Mouse (Mus musculus) heart, embryonic 11.5 days (tissue): ENCODE data around the gene Ankrd24. TPM values are rescaled to one million over a fixed set of nuclear protein-coding genes. Genes with fewer than 3 reads are reported as not detected.
A peak's percentile ranks its signal among the peaks of the same experiment; 100 is the strongest.

Experiments
- ATAC-seq: fragments of 200-750 bp; cut with Nextera tagmentation; replicated peaks from 2 replicates; pipeline ENCODE4 v1.8.0; 2017; ENCODE audit warnings: moderate library complexity; ENCODE audit not compliant: insufficient number of reproducible peaks, low FRiP score, low TSS enrichment
- H3K27ac ChIP-seq: fragments of 300-500 bp; sonication (generic); 2 replicates; pipeline ENCODE4 v1.5.1; 2014; ENCODE audit warnings: mild to moderate bottlenecking, low read depth, low read length
- H3K27me3 ChIP-seq: fragments of 300-500 bp; sonication (generic); 2 replicates; pipeline ENCODE4 v1.6.1; 2014; ENCODE audit warnings: mild to moderate bottlenecking, low read length, mixed read lengths; ENCODE audit not compliant: control insufficient read depth, insufficient read depth
- H3K36me3 ChIP-seq: fragments of 300-500 bp; sonication (generic); 2 replicates; pipeline ENCODE4 v1.6.1; 2014; ENCODE audit warnings: mild to moderate bottlenecking, low read length, moderate library complexity, mixed read lengths; ENCODE audit not compliant: control insufficient read depth, insufficient read depth
- H3K4me1 ChIP-seq: fragments of 300-500 bp; sonication (generic); 2 replicates; pipeline ENCODE4 v1.6.1; 2014; ENCODE audit warnings: low read length; ENCODE audit not compliant: control insufficient read depth, insufficient read depth
- H3K4me2 ChIP-seq: fragments of 300-500 bp; sonication (generic); 2 replicates; pipeline ENCODE4 v1.6.1; 2014; ENCODE audit warnings: mild to moderate bottlenecking, moderate library complexity
- H3K4me3 ChIP-seq: fragments of 300-500 bp; sonication (generic); 2 replicates; pipeline ENCODE4 v1.5.1; 2014; ENCODE audit warnings: low read depth, low read length
- H3K9ac ChIP-seq: fragments of 300-500 bp; sonication (generic); 2 replicates; pipeline ENCODE4 v1.6.1; 2014; ENCODE audit warnings: mild to moderate bottlenecking, low read depth, low read length, moderate library complexity
- H3K9me3 ChIP-seq: fragments of 300-500 bp; sonication (generic); replicated peaks from 2 replicates; pipeline ENCODE4 v1.6.1; 2016; ENCODE audit warnings: low read length; ENCODE audit not compliant: control insufficient read depth
- WGBS: fragments of 180-500 bp; shearing (Covaris S2); extraction: QIAGEN DNeasy Blood & Tissue Kit; methylation state at CpG from one replicate; pipeline ENCODE4 v1.1.7; 2014; ENCODE audit not compliant: insufficient replicate concordance; 5-methylcytosine and 5-hydroxymethylcytosine counted together
- polyA plus RNA-seq: library from polyadenylated mRNA; unstranded; fragments of >200 nt; fragmentation: Nextera tagmentation; extraction: Ambion mirVana; gene quantifications from 2 replicates; pipeline ENCODE4 v1.2.1, GENCODE M21; 2014

Ankrd24 gene
- 7.2 and 8.1 TPM in 2 replicates for polyA plus RNA-seq

- Histone ChIP-seq H3K9ac (peak within 1 kb of the TSS; percentile 86), H3K9me3 (no peaks in the 10 kb centered on the region), H3K27ac (peak within 1 kb of the TSS; percentile 91), H3K4me3 (peak within 1 kb of the TSS; percentile 74), H3K4me1 (peaks cover 8% of the 10 kb centered on the region), H3K4me2 (peak within 1 kb of the TSS; percentile 93), H3K27me3 (no peaks in the 10 kb centered on the region), H3K36me3 (0 out of 2 replicates have a peak, but pooled peaks cover 6% of the 10 kb centered on the region)
- no peak for ATAC-seq
- WGBS, result 76% methylated on average over 16 of the region's 16 CpGs
Measured at GRCm38 (mm10) chr10:81628390-81628789, at the start of gene Ankrd24. Gene Ankrd24, plus strand, starts transcription at chr10:81628540.

GRCm38 (mm10) chr10:81579967-81580366, 48.4 kb upstream of the Ankrd24 start:
- Histone ChIP-seq H3K9ac (no peak overlapping the region), H3K4me1 (peaks cover 10% of the 10 kb centered on the region), H3K27ac (no peak overlapping the region), H3K4me3 (no peak overlapping the region), H3K9me3 (no peaks in the 10 kb centered on the region), H3K4me2 (no peak overlapping the region), H3K27me3 (peaks cover 9% of the 10 kb centered on the region; the same call in 1 of the 2 replicates), H3K36me3 (peaks cover 2% of the 10 kb centered on the region; the same call in 1 of the 2 replicates)
- WGBS, result 72% methylated on average over 4 of the region's 4 CpGs
- ATAC-seq, result no peak

- 51% methylated on average over 25 of the region's 25 CpGs for WGBS
- ATAC-seq, result no peak
- Histone ChIP-seq H3K4me1 (peaks cover 10% of the 10 kb centered on the region), H3K4me2 (peak overlapping the region; percentile 31), H3K4me3 (no peak overlapping the region), H3K9ac (no peak overlapping the region), H3K27ac (no peak overlapping the region), H3K9me3 (no peaks in the 10 kb centered on the region), H3K36me3 (peaks cover 8% of the 10 kb centered on the region; the same call in 1 of the 2 replicates), H3K27me3 (peaks cover 9% of the 10 kb centered on the region; the same call in 1 of the 2 replicates)
Measured at GRCm38 (mm10) chr10:81580441-81581070, 47.8 kb upstream of the Ankrd24 start.

GRCm38 (mm10) chr10:81583347-81583746, 45.0 kb upstream of the Ankrd24 start:
- peaks cover 5% of the 10 kb centered on the region; the same call in 1 of the 2 replicates for H3K4me1 ChIP-seq
- WGBS, result 51% methylated on average over 6 of the region's 6 CpGs
- H3K9ac ChIP-seq, result no peak overlapping the region
- H3K9me3 ChIP-seq, result no peaks in the 10 kb centered on the region
- H3K36me3 ChIP-seq, result peaks cover 14% of the 10 kb centered on the region
- ATAC-seq, result no peak
- no peak overlapping the region for H3K4me2 ChIP-seq
- H3K27ac ChIP-seq, result no peak overlapping the region
- H3K4me3 ChIP-seq, result no peak overlapping the region
- H3K27me3 ChIP-seq, result peaks cover 18% of the 10 kb centered on the region

- H3K36me3 ChIP-seq, result peaks cover 15% of the 10 kb centered on the region
- H3K4me1 ChIP-seq, result no peaks in the 10 kb centered on the region
- WGBS, result 57% methylated on average over 7 of the region's 7 CpGs
- ATAC-seq, result no peak
- no peak overlapping the region for H3K4me3 ChIP-seq
- no peak overlapping the region for H3K4me2 ChIP-seq
- no peaks in the 10 kb centered on the region for H3K9me3 ChIP-seq
- H3K27ac ChIP-seq, result no peak overlapping the region
- H3K9ac ChIP-seq, result no peak overlapping the region
- peaks cover 28% of the 10 kb centered on the region for H3K27me3 ChIP-seq
Measured at GRCm38 (mm10) chr10:81588739-81589138, 39.6 kb upstream of the Ankrd24 start.

GRCm38 (mm10) chr10:81591846-81592245, 36.5 kb upstream of the Ankrd24 start:
- H3K9ac ChIP-seq, result no peak overlapping the region
- WGBS, result 56% methylated on average over 9 of the region's 9 CpGs

GRCm38 (mm10) chr10:81592631-81593030, 35.7 kb upstream of the Ankrd24 start:
- Histone ChIP-seq H3K4me3 (no peak overlapping the region), H3K4me2 (no peak overlapping the region), H3K9me3 (no peaks in the 10 kb centered on the region), H3K4me1 (peaks cover 23% of the 10 kb centered on the region), H3K27ac (no peak overlapping the region), H3K36me3 (peaks cover 7% of the 10 kb centered on the region), H3K27me3 (peaks cover 27% of the 10 kb centered on the region), H3K9ac (no peak overlapping the region)
- 73% methylated on average over 7 of the region's 7 CpGs for WGBS
- no peak for ATAC-seq

More at GRCm38 (mm10) chr10:81591846-81592245, 36.5 kb upstream of the Ankrd24 start:
- peaks cover 34% of the 10 kb centered on the region for H3K27me3 ChIP-seq
- no peak overlapping the region for H3K4me3 ChIP-seq
- no peak overlapping the region for H3K27ac ChIP-seq
- H3K36me3 ChIP-seq, result peaks cover 9% of the 10 kb centered on the region
- no peak for ATAC-seq
- H3K4me1 ChIP-seq, result peaks cover 16% of the 10 kb centered on the region
- no peaks in the 10 kb centered on the region for H3K9me3 ChIP-seq
- no peak overlapping the region for H3K4me2 ChIP-seq

GRCm38 (mm10) chr10:81593223-81593622, 35.1 kb upstream of the Ankrd24 start:
- H3K9ac ChIP-seq, result no peak overlapping the region
- no peaks in the 10 kb centered on the region for H3K9me3 ChIP-seq
- 0 out of 2 replicates have a peak, but pooled peaks cover 3% of the 10 kb centered on the region for H3K36me3 ChIP-seq
- no peak overlapping the region for H3K4me2 ChIP-seq
- peaks cover 26% of the 10 kb centered on the region for H3K4me1 ChIP-seq
- no peak overlapping the region for H3K4me3 ChIP-seq
- peaks cover 24% of the 10 kb centered on the region for H3K27me3 ChIP-seq
- H3K27ac ChIP-seq, result no peak overlapping the region
- no peak for ATAC-seq
- WGBS, result 52% methylated on average over 4 of the region's 4 CpGs

- Histone ChIP-seq H3K4me2 (no peak overlapping the region), H3K4me1 (peaks cover 26% of the 10 kb centered on the region), H3K27me3 (peaks cover 24% of the 10 kb centered on the region), H3K27ac (no peak overlapping the region), H3K9me3 (no peaks in the 10 kb centered on the region), H3K4me3 (no peak overlapping the region), H3K36me3 (0 out of 2 replicates have a peak, but pooled peaks cover 3% of the 10 kb centered on the region), H3K9ac (no peak overlapping the region)
- WGBS, result 61% methylated on average over 18 of the region's 18 CpGs
- no peak for ATAC-seq
Measured at GRCm38 (mm10) chr10:81593935-81594334, 34.4 kb upstream of the Ankrd24 start.
